Mouse (Mus musculus): ENCODE measurements around the gene Sgms2.

DNA sequence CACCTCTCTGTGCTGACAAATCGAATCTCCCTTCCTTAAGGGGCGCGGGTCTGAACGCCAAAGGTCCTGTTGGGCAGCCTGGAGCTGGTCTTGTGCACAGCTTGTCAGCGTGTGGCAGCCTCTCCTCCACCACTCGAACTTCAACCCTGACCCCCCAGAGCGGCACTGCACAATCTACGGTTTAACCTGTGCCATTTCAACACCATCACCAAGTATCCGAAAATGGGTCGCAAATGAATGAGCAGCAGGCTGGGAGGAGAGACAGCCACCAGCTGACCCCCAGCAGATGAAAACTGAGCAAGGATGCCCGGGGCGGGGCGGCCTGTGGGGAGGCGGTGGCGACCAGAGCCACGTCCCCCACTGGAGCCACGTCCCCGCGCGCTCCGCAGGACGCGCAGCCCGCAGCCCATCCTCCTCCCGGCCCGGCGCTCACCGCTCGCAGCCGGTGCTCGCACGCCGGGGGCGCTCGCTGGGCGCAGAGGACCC, 1.5 kb downstream of the Sgms2 start:
- TF ChIP-seq CTCF (conservative IDR thresholded peaks at IDR 0.05 in 1 of 2, IDR thresholded peaks at IDR 0.05 in 1 of 2; ENCODE audit: low read depth in 2 of 2, low read length in 2 of 2) (no peak), ZNF384 (IDR thresholded peaks at IDR 0.05; ENCODE audit: low read depth, low read length) (no peak), JUND (conservative IDR thresholded peaks at IDR 0.05; ENCODE audit: low read depth, low read length) (no peak), EP300 (IDR thresholded peaks at IDR 0.05; ENCODE audit: low read length) (no peak)

Measured in CH12.LX (cell line).